Mouse (Mus musculus) urinary bladder, postnatal 25 days (tissue): Measurements from ENCODE around the gene Vrk1.

Source experiments
- DNase-seq: peaks from one replicate; pipeline ENCODE4 v3.0.0; 2022; ENCODE audit warnings: low spot score

The Vrk1 gene

DNA sequence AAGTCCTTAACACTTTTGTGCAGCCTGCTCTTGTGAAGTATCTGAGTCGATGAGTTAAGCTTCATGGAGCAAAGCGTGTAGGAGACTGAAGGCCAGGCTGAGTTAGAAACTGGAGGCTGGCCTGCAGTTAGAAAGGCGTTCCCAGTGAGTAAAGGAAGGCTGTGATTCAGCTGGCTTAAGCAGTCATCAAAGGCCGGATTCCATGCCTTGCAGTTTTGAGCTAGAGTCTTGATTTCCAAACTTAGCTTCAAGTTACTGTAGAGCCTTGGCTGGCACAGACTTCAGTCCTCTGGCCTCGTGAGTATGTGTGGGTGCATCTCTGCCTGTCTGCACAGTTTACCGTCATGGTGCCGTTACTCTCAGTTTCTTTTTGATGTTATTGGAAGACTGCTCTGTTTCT, 42.2 kb downstream of the Vrk1 start:
- no peak for DNase-seq

DNA sequence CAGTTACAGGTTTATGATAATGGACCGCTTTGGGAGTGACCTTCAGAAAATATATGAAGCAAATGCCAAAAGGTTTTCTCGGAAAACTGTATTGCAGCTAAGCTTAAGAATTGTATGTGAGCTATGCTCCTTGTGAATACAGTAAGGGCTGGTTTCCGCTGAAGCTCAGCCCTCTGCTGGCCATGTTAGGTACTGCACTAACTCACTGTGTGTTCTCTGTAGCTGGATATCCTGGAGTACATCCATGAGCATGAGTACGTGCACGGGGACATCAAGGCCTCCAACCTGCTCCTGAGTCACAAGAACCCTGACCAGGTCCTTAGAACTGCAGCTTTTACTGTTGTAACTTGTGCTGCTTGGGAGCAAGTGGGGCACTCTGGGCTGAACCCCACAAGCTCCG, 45.8 kb downstream of the Vrk1 start:
- peak; percentile 79 for DNase-seq

- no peak for DNase-seq
Observed at GRCm38 (mm10) chr12:106059873-106060573, 50.0 kb downstream of the Vrk1 start.

- DNase-seq: no peak
Observed at GRCm38 (mm10) chr12:106070434-106071155, 60.6 kb downstream of the Vrk1 start.

DNA sequence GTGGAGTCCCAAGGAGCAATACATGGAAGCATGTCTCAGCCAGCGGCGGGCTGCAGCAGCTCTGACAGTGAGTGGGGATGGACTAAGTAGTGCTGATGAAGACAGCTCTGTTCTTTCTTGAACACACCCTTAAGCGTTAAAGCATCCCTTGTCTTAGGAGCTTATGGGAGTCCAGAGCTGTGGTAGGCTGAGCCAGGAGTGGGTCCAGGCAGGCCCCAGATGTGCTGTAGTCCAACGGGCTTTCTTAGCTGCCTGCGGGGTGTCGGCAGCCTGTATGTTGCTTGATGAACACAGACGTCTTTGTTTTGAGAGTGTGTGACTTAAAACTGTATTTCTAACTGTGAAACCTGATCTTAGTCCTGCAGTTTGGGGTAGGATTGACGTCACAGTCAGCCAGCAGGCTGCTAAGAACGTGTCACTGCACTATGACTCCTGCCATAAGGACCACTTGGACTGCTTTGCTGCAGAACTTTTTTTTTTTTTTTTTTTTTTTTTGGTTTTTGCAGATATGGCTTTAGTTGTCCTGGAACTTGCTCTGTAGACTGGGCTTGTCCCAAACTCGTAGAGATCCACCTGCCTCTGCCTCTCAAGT, 61.6 kb downstream of the Vrk1 start:
- DNase-seq: no peak

- DNase-seq: no peak
Observed at GRCm38 (mm10) chr12:106074371-106075155, 64.5 kb downstream of the Vrk1 start.

DNA sequence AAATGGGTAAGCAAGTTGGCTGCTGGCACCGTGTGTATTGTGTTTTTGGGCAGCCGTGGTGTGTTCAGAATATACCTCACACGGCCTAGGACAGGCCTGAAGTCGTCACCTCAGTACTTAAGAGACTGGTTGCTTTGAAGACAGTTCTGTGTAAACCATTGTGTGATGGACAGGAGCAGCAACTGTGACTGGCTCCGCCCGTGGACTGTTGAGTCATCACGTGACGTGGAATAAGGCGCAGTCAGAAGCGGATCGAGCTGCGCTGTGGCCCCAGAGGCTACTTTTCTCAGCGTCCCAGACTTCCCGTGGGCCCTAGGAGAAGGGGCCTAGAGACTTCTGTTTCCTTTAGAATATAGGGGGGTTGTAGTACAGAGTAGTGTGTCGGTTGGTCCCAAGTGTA, 66.1 kb downstream of the Vrk1 start:
- no peak for DNase-seq

DNA sequence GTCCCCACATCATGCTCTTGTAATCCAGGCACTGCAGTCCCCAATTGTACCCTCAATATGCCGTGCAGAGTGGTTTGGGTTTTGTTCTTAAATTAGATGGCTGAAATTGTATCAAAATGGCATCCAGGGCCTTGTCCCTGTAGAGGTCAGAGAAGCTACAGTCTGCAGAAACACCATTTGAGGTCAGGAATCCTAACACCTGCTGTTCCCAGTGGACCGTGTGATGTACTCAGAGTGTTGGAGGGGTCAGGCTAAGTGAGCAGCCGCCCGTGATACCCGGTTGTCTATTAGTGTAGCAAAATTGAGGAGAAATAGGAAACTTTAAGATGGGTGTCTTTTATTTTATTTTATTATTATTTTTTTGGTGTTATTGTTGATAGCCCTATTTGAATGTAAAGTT, 70.5 kb downstream of the Vrk1 start:
- no peak for DNase-seq

DNA sequence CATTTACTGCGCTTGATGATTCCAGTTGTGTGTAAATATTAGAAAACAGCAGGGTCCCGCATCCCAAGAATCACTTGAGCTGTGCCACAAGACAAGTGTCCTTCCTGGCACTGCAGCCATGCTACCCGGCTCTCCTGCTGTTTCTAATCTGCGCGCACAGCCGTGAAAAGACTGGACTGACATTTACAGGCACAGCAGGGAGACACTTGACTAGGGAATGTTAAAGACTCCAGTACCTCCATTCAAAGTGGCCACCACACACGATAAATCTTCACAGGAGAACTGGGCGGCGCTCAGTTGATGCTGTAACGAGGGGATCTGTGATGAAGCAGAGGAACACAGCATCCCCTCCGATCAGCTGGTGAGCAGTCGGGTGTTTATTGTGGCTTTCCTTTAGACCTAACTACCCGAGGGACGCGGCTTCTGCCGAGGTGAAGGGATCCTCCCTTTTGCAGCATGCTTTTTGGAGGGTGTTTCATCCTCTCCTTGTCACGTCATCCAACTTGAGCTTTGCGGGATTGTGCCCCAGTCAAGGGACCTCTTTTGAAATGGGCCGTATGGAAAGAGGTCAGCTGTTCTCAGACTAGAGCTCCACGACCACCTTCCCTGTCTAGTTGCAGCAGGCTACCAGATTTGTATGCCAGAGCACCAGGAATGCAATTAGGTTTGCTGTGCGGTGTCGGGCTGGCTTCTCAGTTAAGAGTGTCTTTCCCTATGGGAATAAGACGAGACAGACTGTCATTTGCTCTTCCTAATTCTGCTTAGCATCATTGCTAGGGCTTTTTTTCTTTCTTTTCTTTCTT, 71.1 kb downstream of the Vrk1 start:
- no peak for DNase-seq

- no peak for DNase-seq
Observed at GRCm38 (mm10) chr12:106081748-106082140, 71.7 kb downstream of the Vrk1 start.

DNA sequence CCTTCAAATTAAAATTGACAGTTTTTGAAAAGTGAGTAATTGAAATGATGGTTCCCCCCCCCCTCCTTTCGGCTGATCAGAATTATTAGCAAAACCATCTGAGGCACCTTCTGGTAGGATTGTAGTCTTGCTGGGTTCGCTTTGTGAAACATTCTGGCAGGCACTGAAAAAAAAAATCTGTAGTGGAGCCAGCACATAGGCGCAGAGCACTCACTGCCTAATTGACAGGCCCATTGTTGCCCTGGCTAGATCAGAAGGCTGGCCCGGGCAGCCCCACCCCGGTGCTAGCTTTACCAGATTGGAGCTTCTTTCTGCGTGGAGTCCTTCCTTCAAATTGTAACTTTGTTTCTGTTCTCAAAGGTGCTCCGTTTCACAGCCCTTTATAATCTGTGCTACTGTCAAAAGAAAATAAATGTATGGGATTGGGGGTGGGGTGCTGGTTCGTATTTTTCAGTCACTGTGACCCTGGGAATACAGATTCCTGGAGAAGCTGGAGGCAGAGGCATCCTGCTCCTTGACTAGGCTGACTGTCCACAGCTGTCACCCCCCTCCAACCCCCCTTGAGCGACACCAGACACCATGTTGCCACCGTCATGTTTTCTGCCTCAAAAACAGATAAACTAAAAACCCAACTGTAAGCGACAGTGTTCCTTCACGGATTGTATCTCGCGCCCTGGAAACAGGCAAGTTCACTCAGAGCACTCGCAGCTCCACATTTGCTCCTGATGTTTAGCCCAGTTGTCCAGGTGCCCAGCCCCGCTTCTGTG, 72.3 kb downstream of the Vrk1 start:
- DNase-seq: no peak

DNA sequence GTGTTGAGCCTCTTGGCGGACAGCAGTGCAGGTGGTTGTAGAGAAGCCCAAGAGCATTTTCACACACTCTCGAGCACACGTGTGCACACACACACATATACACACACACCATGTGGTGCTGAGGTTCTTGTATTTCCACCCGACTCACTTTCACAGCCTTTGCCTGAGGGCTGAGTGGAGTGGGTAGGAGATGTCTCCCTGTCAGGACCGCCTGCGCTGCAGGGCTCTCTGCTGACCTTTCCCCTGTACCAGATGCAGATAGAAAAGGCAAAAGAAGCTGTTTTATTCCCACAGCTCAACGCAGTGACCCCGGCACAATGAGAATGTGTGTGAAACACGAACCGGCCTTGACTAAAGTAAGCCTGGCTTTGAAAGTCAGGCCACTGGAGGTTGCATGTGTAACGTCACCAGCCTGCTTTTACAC, 72.9 kb downstream of the Vrk1 start:
- DNase-seq: no peak

GRCm38 (mm10) chr12:106084126-106084525, 74.1 kb downstream of the Vrk1 start:
- DNase-seq: no peak

GRCm38 (mm10) chr12:106094827-106095226, 84.8 kb downstream of the Vrk1 start:
- no peak for DNase-seq

GRCm38 (mm10) chr12:106102003-106102402, 92.0 kb downstream of the Vrk1 start:
- no peak for DNase-seq

DNA sequence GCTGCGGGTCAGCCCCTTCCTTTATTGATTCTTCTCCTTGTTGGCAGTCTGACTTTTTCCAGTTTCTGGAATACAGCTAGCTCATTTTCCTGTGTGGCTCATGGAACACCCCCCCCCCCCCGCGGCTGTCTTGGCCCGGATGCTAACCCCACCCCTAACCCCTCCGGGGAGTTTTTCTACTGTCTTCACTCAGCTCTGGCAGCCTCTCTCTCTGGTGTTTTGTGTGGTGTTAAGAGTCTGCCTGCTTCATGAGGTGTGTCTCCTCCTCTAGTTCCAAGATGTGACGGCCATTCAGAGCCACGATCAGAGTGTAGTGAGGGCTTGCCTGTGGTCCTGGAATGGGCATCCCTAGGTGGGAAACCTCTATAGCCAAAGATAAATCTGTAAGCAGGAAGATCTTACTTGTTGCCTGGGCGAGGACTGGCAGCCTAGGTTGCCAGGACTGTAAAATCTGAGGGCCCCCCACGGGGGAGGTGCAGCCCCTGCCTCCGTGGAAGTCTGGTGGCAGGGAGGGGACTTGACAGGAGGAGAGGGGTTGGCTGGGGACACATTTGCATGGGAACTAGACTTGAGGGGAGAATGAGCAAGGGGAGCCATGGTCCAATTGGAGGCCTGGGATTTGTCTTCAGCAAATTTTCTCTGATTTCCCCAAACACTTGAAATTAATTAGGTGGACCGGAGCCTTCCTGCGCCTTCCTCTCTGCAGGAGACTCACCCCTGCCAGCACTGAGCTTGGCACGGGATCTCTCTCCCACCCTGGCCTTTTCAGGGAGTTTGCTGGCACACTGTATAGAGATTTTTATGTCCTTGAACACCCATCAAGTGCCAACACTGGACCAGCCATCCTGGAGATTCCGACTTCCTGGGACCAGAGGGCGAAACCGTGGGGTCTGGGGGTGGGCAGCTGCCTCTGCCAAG, 93.0 kb downstream of the Vrk1 start:
- no peak for DNase-seq

- no peak for DNase-seq
Observed at GRCm38 (mm10) chr12:106107272-106107671, 97.2 kb downstream of the Vrk1 start.

DNA sequence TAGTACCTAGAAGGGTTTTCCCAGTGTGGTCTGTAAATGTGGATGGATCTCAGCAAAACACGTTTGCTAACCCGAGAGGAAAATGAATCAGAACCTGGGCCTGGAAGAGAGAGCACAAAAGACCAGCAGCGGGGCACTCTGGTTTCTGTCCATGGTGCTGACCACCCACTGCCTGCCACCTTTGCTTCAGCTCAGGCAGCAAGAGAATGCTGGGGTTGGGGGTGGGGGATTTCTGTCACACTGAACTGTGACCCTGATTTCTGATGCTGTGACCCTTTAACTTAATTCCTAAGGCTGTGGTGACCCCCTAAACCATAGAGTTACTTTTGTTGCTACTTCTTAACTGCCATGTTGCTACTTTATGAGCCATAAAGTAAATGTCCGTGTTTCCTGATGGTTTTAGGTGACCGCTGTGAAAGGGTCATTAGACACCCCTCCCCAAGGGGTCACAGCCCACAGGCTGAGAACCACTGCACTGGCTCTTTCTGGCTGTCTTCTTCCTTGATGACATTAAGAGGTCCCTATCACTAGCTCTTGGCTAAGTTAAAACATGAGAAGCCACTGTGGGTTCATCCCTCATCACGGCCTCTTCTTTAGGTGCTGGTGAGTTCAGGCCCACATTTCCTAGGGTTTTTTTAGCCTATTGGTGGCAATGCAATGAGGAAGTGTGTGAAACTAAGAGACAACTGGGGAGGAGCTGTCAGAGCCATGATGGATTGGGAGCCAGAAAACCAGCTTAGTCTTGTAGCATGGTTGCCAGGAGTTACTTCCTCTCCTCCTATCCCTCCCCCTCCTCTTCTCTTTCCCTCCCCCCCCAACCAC, 105.3 kb downstream of the Vrk1 start:
- DNase-seq: peak; percentile 19

- DNase-seq: no peak
Observed at GRCm38 (mm10) chr12:106115892-106116206, 105.8 kb downstream of the Vrk1 start.
